Mouse (Mus musculus): ENCODE measurements around the gene Arl6.

The Arl6 gene

DNA sequence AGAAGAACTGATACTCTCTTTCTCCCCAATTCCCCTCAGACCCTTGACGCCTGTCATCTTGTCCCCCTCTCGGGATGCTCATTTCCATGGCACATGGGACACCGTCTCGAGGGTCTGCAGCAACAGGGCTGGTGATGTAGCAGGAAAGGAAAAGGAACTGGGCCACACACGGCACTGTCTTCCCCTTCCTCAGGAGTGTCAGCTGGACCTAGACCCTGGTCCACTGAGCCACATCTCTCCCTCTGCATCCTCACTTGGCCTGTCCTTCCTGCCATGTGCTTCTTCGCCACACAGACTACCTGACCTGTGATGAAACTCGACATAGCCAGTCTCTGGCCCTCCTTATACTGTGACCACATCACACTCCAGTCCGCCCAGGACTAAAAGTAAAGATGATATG lies 52.3 kb downstream of the Arl6 start:
- no peak for DNase-seq

DNA sequence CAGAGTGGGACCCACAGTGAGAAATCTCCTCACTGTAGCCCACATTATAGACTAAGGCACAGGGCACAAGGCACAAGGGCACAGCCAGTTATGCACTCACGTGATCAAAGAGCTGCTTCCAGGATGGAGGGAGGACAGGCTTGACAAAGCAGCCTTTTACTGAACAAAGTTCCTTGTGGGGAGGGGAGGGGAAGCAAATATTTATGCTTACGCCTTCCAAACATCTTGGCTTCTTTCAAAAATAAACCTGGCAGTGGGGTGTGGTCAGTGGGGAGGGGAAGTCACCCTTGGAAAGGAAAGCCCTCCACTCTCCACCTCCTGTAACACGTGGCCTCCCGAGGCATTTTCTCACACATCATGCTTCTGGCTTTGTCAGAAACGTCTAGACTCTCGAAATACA lies 52.9 kb downstream of the Arl6 start:
- no peak for DNase-seq

DNA sequence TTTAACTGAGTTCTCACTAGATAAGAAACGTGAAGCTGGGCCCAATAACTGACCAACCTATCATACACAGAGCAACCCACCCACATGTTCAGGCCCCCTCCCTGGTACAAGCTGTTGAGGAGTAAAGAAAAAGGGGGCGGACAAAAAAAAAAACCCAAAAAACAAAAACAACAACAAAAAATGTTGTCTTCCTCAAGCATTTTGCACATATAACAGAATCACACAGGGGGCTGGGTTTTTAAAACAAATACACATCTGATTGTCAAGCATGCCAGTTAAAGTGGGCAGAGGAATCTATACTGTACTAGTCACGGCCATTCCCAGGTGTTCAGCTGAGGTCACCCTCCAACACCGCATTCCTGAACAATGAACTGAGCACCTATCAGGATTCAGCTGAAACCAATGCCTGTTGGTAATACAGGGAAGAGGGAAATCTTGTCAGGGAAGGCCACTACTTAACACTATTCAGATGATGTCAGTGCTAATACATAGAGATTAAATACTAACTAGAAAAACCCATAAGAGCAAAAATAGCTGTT lies 53.4 kb downstream of the Arl6 start:
- no peak for DNase-seq

DNA sequence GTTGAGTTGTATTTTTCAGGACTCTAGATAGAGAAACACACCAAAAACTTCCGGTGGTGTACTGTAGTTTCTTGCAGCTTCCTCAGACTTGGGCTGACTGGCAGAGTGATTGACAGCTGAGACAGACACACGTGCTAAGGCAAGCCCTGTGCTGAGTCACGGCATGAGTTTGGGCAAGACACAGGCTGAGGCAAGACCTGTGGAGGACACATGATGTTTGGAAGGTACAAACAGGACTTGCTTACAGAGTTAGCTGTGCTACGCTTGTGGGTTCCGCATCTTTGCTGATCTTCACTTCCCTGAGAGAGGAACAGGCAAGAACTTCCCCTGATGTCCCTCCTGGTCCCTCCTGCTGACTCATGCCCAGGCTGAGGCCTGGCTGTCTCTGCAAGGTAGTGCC lies 55.7 kb downstream of the Arl6 start:
- DNase-seq = no peak

DNA sequence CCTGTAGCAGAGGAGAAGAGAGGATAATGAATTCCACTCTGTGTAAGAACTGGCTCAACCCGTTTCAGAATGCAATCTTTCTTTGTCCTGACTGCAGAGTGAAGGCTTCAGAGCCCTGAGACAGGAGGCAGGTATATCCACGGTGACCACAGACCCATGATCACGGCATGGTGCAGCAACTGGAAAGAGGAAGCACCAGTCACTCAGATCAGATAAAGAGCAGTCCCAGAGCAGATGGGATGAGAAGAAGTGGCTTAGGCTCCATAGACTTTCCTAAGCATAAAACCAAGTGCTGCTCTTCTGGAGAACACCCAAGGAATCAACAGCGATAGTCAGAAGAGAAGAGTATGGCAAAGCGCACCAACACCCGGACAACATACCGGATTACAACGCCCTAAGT lies 60.0 kb downstream of the Arl6 start:
- DNase-seq = no peak

DNA sequence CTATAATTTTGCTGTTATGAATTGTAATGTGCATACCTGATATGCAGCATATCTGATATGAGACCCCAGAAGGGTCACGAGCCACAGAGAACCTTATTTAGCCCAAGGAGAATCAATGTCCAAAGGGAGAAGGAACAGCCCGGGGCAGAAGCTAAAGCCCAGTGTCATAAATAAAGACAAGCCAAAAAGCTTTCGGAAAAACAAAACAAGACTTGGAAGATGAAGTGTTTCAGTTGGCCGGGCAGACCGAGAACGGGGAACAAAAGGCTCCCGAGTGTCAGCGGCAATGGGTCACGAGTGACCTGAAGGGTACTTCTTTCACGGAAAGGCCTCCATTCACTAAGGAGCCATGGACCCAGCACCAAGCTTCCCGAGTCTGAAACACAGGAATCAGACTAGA lies 65.2 kb downstream of the Arl6 start:
- DNase-seq = no peak

DNA sequence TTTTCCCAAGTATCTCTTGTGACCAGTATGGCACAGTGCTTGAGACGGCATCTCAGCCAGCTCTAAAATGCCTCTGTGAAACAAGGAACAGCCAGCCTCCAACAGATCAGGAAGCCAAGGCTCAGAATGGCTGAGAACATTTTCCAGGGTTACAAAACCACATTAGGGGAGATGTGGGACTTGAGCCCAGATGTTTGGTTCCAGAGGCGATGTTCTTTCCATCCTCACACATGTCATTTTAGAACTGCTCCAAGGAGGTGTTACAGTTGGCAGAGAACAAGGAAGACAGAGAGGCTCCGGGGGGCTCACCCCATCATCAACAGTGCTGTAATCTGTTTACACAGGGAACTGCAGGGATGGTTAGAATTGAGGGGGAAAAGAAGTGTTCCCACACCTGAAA lies 66.5 kb downstream of the Arl6 start:
- no peak for DNase-seq

DNA sequence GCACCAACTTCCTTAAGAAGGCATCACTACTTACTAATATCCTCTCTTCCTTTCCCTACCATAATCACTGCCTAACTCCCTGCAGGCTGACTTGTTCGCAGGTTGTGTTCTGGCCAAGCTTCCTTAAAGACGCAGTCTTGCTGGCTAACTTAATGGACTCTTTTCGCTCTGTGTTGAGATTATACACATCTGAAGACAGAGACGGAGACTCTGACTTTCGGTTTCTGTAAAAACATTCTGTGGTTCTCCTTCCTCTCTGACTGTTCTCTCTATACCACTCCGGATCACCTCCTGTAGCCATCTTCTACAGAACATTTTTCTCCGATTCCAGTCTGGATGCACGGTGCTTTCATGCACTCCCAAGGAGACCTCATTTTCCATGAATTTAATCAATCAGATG lies 68.4 kb downstream of the Arl6 start:
- DNase-seq = no peak

DNA sequence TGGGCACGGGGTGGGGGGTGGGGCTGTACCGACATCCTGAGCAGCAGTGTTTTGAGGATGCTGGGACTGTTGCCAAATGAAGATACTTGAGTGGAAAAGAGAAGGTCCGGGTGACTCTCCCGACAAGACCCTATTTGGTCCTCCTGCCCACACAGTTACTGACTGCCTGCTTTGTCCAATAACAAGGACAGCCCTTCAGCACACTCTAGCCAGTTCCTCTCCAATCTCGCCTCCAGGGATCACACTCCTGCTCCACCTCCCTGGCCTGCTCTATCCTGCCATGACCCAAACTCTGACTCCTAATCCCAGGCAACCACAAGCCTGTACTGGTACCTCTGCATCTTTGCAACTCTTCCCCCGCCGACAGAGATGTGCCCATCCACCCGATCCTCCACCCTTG lies 69.4 kb downstream of the Arl6 start:
- no peak for DNase-seq

DNA sequence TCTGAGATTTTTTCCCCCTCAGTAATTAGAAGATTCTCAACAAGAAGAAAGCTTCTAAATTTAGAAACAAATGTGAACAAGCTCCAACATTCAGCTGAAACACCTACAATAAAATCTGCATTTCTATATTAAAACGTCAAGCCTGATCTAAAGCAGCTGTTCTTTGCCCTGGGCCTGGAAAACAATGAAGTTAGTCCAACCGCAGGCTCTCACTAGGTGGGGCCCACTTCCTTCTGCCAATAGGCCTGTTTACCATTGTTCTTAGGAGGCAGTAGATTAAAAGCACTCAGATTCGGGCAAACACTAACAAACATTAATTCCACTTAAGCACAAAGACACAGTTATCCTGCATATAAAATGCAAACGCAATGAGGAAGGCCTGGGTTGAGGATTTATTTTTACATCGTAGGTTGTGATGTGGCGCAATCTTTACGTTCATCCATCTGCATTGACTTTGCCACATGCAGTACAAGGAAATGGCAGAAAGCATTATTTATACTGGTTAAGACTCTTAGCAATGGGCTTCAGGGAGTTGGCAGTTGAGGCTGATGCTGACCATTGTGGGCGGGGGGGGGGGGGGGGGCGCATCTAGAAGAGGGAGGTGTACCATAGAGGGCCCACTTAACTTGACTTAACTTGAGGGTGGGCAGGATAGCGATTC lies 71.3 kb downstream of the Arl6 start:
- no peak for DNase-seq

DNA sequence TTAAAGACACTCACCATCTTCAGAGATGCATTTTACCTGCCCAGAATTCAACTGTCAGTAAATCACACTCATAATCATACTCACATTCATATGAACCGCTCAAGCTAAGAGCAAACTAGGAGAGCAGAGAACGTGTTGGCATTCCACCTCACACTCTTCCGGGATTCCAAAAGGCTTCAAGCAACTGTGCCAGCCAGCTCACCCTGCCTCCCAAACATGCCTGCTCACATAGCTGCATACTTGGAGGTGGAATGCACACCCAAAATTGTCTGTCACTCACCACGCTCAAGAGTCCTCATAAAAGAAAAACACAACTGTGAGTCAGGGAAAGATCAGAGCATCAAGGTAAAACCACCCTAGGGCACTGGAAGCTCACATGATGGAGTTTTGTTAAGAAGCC lies 72.8 kb downstream of the Arl6 start:
- DNase-seq = no peak

DNA sequence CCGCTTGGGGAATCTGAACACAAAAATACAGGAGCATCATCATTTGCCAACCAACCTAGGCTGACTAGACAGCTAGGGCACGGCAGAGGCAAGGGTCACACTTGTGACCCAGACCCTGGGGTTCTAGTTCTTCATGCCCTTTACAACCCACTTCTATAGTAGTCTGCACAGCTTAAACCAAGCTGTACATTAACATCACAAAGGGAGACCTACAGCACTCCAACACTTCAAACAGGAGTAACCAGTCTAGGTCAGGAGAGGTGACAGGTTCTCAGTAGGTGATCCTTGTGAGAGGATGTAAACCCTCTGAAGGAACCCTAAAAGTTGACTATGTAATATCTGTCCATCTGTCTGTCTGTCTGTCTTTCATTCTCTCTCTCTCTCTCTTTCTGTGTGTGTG lies 73.6 kb downstream of the Arl6 start:
- no peak for DNase-seq

DNA sequence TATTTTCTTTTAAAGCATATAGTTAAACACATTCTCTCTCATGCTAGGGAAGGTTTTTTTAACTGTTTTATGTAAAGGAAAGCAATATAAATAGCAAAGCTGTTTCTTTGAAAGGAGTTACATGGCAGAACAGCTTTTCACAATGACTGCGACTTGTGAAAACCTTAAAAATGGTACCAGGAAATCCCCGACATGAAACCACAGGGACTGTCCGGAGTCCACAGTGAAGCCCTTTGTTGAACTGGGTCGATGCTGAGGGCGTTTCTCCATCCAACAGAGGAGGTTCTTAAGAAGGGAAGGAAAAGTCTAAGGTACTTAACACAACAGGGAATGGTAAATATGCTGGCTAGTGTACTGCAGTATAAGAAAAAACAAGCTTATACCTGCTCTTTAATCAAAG lies 75.2 kb downstream of the Arl6 start:
- no peak for DNase-seq

Measured in liver (tissue).